Mouse (Mus musculus) C2C12 (cell line): ENCODE data around the gene Ubap1l.

ENCODE experiments used
- CEBPB ChIP-seq: IDR thresholded peaks from one replicate; pipeline ENCODE4 v1.6.1; 2011; ENCODE audit warnings: low read depth, mild to moderate bottlenecking, control low read depth, moderate library complexity
- CTCF ChIP-seq: IDR thresholded peaks from one replicate; pipeline ENCODE4 v1.5.1; 2011; ENCODE audit not compliant: control insufficient read depth, insufficient read depth, insufficient read length
- FOSL1 ChIP-seq: IDR thresholded peaks from one replicate; pipeline ENCODE4 v1.8.0; 2011; ENCODE audit warnings: mild to moderate bottlenecking, low read length; ENCODE audit not compliant: poor library complexity, insufficient read depth, severe bottlenecking
- MAX ChIP-seq: IDR thresholded peaks from one replicate; pipeline ENCODE4 v1.6.1; 2011; ENCODE audit warnings: mild to moderate bottlenecking, control low read depth
- MYOD1 ChIP-seq: IDR thresholded peaks from one replicate; pipeline ENCODE4 v1.6.1; 2011; ENCODE audit warnings: low read depth; ENCODE audit not compliant: control insufficient read depth, insufficient read length
- USF1 ChIP-seq: IDR thresholded peaks from one replicate; pipeline ENCODE4 v1.6.1; 2011; ENCODE audit warnings: low read depth, mild to moderate bottlenecking, control low read depth, moderate library complexity

DNA sequence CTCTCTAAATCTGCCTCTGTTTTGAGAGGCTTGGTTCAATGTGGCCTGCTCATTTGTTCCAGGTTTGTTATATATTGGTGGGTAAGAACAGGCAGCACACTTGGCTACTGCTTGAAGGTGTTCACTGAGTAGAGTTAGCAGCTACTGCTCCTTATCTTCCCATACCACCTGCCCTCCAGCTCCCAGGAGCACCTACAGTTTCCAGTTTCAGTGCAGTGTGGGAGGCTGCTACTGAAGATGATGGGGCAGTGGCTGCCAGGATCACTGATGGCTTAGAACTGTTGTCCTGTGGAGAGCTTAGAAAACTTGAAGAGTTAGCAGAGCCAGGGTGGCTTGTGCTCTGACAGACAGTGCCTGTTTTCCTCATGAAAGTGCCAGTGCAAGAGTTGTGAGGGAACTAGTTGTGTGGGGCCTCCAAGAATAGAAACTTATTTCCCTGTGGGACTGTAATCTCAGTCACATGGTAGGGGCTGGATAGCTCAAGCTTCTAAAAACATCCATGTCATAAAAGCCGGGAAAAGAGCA, 1.8 kb upstream of the Ubap1l start:
- no peak for TF ChIP-seq USF1
- no peak for TF ChIP-seq CTCF
- no peak for TF ChIP-seq CEBPB
- no peak for TF ChIP-seq MAX
- TF ChIP-seq FOSL1: no peak
- TF ChIP-seq MYOD1: no peak
